Mouse (Mus musculus): Measurements from ENCODE around the gene Uck1.

Uck1 gene

GRCm38 (mm10) chr2:32258887-32259533 lies 949 bp downstream of the Uck1 start:
- in situ Hi-C loops (cut with MseI, MboI): no loop called here

DNA sequence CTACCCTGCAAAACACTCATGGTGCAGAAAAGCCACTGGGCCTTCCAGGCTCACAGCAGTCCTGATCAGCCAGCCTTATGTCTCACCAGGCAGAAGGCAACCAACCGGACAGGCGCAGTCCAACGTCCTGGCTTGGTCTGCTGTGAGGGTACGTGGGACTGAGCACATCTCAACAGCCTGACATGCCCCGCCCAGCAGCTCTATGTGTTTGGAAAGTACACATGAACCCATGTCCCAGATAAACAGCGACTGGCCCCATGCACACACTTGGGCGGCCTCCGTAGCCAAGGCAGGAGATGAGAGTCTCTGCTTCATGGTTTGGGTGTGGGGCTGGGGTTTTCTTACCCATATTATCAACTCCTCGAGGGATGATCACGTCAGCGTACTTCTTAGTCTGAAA lies 3.7 kb downstream of the Uck1 start:
- in situ Hi-C loops (cut with MseI, MboI): no loop called here

DNA sequence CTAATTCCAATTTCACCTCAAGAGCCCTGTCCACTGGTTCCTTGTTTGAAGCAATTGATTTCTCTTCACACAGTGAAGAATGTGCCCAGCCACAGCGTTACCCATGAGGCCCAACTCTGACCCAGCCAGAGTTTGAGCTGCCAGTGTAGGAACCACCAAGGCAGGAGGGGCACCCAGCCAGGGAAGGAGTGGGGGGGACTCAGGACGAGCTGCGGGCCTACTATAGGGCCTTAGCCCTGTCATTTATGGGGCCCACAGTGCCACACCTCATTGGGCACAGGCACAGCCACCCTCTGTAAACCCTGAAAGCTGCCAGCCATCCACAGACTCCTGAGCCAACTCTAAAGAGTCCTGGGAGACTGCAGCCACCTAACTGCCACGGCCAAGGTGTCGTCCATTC lies 5.4 kb downstream of the Uck1 start:
- in situ Hi-C loops (cut with MseI, MboI): no loop called here

DNA sequence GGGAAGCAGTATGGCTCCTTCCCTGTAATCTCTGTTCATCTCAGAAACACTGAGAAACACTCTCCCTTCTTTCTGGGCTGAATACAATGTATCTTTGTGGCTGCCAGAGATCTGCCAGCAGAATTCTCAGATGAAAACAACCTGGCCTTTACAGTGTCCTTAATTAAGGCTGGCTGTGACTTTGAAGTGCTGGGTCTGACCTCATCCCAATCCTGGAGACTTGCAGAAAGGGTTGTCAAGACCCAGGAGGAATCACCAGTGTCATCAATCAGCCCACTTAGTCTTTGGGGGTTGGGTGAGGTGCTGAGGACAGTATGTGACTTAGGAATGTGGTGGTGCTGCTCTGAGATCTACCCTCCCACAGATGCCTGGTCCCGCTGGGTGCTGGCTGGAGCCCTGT lies 6.6 kb downstream of the Uck1 start:
- in situ Hi-C loops (cut with MseI, MboI): no loop called here

DNA sequence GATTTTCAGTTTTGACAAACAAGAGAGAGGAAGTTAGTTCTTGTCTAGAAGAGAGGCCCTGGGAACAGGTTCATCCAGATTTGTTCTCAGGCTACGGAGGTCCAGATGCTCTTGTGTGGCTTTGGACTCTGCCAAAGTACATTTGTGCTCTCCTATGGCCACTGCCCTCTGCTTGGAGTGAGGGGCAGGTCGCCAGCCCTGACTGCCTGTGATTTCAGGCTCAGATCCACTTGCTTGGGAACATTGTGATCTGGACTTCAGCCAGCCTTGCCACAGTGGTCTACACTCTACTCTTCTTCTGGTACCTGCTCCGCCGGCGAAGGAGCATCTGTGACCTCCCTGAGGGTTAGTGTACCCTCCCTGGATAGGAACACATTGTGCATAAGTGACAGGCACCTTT lies 7.3 kb downstream of the Uck1 start:
- in situ Hi-C loops (cut with MseI, MboI): no loop called here

GRCm38 (mm10) chr2:32251791-32252527 lies 8.0 kb downstream of the Uck1 start:
- in situ Hi-C loops (cut with MseI, MboI): no loop called here

GRCm38 (mm10) chr2:32248377-32249361 lies 11.3 kb downstream of the Uck1 start:
- in situ Hi-C loops (cut with MseI, MboI): no loop called here

DNA sequence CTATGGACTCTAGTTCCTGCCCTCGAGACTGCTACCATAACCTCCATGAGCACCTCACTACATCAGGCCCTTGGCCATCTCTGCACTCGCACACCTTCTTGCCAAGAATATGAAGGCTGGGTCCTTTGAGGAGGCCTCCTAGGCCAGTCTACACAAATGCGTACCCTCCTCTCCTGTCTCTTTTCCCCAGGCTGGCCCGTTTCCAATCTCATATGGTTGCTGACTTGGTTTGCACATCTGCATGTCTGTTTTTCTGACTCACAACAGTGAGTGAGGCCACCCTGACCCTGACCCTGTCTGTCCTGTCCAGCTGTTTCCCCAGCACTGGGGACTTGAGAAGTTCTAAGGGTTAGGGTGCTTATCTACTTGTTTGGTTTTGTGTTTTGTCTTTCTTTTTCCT lies 13.2 kb downstream of the Uck1 start:
- in situ Hi-C loops (cut with MseI, MboI): no loop called here

DNA sequence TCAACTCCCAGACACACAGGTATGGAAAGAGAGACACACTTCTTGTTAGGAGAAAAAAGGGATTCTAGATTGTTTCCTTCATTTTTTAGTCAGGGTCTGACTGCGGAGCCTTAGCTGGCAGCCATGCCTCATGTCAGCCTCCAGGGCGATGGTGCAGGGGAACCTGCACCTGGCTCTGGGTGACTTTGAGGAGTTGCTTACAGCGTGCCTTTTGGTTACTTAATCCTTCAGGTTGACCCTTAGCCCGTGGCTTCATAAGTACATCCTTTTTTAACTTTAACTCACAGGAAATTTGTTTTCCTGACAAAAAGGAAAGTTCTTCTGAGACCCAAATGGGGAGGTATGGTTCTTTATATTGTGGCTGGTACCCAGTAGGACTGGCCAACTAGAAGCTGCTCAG lies 17.0 kb downstream of the Uck1 start:
- in situ Hi-C loops (cut with MseI, MboI): no loop called here

DNA sequence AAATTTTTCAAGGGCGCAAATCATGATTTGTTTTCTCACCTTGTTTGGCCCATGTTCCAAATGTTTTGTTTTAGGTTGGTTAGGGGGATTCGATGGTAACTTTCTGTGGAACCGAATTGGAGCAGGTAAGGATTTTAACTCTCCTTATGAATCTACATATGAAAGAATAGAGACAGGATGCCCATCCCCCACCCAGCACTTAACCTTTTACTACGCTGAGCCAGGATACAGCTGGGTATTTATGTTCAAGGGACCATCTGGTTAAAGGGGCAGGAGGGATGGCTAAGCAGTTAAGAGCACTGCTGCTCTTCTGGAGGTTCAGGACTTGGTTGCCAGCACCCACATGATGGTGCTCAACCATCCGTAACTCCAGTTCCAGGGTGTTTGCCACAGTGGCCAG lies 19.4 kb downstream of the Uck1 start:
- in situ Hi-C loops (cut with MseI, MboI): no loop called here

DNA sequence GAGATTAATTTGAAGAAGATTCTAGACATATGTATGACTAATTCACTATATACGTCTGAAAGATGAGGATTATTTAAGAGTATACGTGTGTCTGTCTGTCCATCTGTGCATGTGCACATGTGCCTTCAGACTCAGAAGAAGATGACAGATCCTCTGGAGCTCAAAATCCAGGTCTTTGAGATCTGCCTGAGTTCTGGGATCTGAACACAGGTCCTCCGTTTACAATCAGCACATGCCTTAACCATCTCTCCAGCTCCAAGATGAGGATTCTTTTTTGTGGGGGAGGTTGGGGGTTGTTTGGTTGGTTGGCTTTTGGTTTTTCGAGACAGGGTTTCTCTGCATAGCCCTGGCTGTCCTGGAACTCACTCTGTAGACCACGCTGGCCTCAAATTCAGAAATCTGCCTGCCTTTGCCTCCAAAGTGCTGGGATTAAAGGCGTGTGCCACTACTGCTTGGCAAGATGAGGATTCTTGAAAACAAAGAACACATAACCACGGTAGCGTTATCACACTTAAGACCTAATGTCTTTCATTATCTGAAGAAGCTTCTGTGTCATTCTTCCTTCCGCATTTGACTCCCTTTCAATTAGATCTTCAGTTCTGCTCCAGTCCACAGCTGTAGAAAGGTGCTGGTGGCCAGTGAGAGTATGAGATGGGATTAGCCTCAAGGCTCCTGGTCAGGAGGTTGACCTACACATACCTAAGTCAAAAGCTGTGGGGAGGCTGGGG lies 21.1 kb downstream of the Uck1 start:
- in situ Hi-C loops (cut with MseI, MboI): no loop called here

GRCm38 (mm10) chr2:32237571-32237970 lies 22.4 kb downstream of the Uck1 start:
- in situ Hi-C loops (cut with MseI, MboI): no loop called here

DNA sequence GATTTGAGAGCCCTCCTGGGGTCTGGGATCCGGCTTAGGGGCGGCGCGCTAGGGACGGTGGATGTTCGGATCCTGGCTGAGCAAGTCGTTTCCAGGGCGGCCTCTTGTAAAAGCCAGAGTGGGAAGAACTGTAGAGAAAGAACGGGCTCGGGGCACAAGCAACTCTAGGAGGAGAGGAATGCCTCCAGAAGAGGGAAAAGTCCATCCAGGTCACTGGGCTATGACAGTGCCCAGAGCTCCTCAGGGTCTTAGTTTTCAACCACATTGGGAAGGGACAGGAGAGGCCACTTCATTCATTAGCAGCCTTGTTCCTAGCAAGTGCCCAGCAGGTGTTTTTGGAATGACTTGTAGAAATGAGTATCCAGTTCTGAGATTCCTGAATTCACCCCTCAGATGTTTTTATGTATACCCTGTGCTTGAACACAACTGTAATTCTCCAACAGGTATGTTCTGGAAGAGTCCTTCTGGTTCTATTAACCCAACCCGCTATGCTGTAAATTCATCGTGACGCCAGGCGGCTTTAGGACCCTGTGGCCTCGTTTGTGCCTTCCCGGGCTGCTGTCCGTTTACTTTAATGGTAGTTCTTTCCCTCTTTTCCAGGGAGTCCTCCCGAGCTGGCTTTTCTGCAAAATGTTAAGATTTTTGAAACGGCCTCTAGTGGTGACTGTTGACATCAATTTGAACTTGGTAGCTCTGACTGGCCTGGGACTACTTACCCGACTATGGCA lies 23.0 kb downstream of the Uck1 start:
- in situ Hi-C loops (cut with MseI, MboI): no loop called here

DNA sequence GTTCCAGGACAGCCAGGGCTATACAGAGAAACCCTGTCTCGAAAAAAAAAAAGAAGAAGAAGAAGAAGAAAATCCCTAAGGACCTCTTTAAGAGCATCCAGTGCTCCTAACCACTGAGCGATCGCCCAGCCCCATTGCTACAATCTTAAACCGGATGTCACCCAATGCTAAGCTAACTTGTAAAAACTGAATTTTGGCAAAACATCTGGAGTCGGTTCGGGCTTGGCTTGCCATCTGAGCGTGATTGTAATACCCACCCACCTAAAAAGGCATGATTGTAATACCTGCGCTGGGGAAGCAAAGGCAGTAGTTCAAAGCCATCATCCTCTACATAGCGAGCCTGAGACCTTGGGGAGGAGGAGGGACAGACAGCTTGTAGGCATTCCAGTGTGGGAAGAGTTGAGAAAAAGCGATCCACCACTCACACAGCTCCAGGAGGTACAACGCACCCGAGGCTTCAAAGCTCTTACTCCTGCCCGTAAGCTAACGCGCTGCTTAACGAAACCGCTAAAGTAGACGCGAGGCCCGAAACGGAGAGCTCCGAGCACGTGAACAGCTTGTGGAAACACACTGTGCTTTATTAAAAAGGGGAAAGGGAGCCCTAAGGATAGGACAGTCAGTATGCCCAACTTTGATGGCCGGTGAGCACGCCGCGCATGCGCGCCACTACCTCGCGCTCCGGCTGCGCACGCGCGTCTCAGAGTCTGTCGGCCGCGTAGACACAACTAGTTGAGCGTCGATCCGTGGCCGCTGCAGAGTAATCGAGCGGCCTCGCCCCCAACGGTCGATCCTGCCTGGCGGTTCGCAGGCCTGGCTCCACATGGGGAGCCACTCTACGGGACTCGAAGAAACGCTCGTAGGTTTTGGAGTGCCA lies 23.8 kb downstream of the Uck1 start, which contains the start of gene Pomt1:
TSS of gene Pomt1 (plus strand) at position 705 of the 874 bp plus-strand sequence.
- in situ Hi-C loops (cut with MseI, MboI): no loop called here

DNA sequence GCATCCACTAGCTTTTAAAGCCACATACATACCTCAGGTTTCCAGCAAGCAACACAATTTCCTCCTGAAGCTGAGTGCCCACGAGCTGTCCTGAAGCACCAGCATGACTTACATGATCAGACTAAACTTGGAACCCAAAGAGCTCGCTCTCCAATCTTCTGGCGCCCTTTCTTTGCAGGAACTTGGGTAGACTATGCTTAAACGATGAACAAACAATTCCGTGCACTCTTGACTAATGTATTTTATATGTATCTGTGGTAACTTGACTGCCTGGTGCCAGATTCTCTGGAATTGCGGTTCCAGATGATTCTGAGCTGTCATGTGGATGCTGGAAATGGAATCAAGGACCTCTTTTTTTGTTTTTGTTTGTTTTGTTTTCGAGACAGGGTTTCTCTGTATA lies 24.5 kb downstream of the Uck1 start:
- in situ Hi-C loops (cut with MseI, MboI): no loop called here

GRCm38 (mm10) chr2:32222057-32222456 lies 37.9 kb downstream of the Uck1 start:
- in situ Hi-C loops (cut with MseI, MboI): no loop called here

DNA sequence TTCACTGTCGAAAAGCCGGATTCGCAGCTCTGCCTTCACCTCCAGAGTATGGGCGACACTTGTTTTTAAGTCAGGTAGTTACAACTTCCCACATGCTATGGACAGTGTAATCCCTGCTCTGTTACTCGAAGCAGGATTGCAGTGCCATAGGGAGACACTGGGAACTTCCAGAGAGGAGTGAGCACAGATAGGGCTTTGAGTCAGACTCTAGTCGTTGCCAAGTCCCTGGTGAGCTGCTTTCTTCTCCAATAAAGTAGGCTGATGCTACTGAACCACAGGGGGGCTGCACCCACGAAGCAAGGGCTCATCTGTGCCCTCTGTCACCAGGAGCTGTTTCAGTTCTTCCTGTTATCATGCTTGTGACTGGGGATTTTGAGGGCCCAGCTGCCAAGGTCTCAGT lies 38.4 kb downstream of the Uck1 start:
- in situ Hi-C loops (cut with MseI, MboI): no loop called here

GRCm38 (mm10) chr2:32220969-32221368 lies 39.0 kb downstream of the Uck1 start:
- in situ Hi-C loops (cut with MseI, MboI): no loop called here

GRCm38 (mm10) chr2:32220021-32220420 lies 39.9 kb downstream of the Uck1 start:
- in situ Hi-C loops (cut with MseI, MboI): no loop called here

DNA sequence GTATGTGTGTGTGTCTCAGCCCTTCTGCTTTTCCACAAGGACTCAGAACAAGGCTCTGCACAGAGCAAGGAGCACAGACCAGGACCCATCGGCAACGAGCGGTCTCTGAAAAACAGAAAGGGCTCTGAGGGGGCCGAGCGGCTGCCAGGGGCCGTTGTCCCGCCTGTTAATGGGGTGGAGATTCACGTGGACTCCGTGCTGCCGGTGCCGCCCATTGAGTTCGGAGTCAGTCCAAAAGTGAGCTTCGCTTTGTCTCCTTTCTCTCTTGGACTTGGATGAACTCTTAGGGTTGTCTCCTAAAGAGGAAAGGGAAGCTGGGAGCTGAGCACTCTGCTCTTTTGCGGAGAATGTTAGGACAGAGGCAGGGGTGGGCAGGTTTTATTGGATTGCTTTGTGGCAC lies 40.5 kb downstream of the Uck1 start:
- in situ Hi-C loops (cut with MseI, MboI): no loop called here
